Mouse (Mus musculus): ENCODE data around the gene Smyd3. TPM values are rescaled to one million over a fixed set of nuclear protein-coding genes. Genes with fewer than 3 reads are reported as not detected.

Gene Smyd3
- polyA plus RNA-seq, 1 experiment from 2014 or later: 5.8 TPM

DNA sequence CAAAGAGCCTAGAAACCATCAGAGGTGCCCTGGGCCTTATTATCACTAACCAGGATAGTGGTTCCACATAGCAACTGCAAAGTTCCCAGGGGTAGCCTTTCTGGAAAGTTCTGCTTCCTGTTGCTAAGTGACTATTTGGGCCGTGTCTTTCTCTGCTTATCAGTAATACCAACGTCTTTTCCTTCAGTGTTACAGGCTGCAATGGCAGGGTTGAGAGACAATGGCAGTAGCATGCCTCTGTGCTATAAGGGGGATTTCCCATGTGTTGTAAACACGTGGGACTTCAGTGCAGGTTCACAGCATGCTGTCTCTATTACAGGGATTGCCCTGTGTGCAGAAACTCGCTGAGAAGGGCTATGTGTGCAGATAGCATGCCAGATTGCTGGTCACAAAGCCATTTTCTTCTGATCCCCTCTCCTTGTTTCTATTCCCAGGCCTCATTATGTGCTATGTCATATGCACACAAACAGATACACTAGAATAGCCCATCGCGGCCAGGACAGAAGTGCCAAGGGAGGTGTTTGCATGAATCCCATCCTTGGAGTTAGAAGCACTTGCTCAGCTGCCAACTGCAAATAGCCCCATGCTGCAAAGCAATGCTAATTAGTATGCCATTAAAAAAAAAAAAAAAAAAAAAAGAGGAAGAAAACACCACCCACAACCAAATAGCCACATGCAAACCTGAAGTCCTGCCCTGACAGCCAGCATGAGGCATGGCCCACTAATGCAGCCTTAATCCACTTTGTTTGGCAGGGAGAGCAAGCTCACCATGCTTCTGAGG, 604.7 kb downstream of the Smyd3 start:
- H3K4me2 ChIP-seq (replicated peaks; ENCODE audit: low read depth, low read length): no peak overlapping the region
- H3K27ac ChIP-seq (ENCODE audit: low read length): no peak overlapping the region
- 49% methylated on average over 6 of the region's 6 CpGs for WGBS
- no peaks in the 10 kb centered on the region for H3K9me3 ChIP-seq (ENCODE audit: low read length)
- no peaks in the 10 kb centered on the region for H3K36me3 ChIP-seq (ENCODE audit: insufficient read depth, low read length)
- no peak overlapping the region for H3K9ac ChIP-seq (replicated peaks; ENCODE audit: low read depth)
- H3K4me1 ChIP-seq (ENCODE audit: insufficient read depth, low read depth, low read length): no peaks in the 10 kb centered on the region
- DNase-seq (ENCODE audit: low spot score): no peak
- TF ChIP-seq CTCF (IDR thresholded peaks at IDR 0.05) (no peak), EP300 (IDR thresholded peaks at IDR 0.05) (no peak)
- H3K27me3 ChIP-seq (replicated peaks; ENCODE audit: insufficient read depth, low read length): 0 out of 2 replicates have a peak, but pooled peaks cover 7% of the 10 kb centered on the region
- H3K4me3 ChIP-seq (ENCODE audit: low read depth, low read length): no peak overlapping the region
- no peak for ATAC-seq

- H3K4me2 ChIP-seq (replicated peaks; ENCODE audit: low read depth, low read length): no peak overlapping the region
- no peak for ATAC-seq
- 58% methylated on average over 14 of the region's 14 CpGs for WGBS
Measured at GRCm38 (mm10) chr1:178910951-178911350, 606.9 kb downstream of the Smyd3 start.

More at GRCm38 (mm10) chr1:178910951-178911350, 606.9 kb downstream of the Smyd3 start:
- H3K36me3 ChIP-seq (ENCODE audit: insufficient read depth, low read length): no peaks in the 10 kb centered on the region
- no peak overlapping the region for H3K9ac ChIP-seq (replicated peaks; ENCODE audit: low read depth)
- no peak for DNase-seq (ENCODE audit: low spot score)
- H3K4me1 ChIP-seq (ENCODE audit: insufficient read depth, low read depth, low read length): no peaks in the 10 kb centered on the region
- H3K27ac ChIP-seq (ENCODE audit: low read length): no peak overlapping the region
- H3K9me3 ChIP-seq (ENCODE audit: low read length): no peaks in the 10 kb centered on the region
- 0 out of 2 replicates have a peak, but pooled peaks cover 1% of the 10 kb centered on the region for H3K27me3 ChIP-seq (replicated peaks; ENCODE audit: insufficient read depth, low read length)
- no peak overlapping the region for H3K4me3 ChIP-seq (ENCODE audit: low read depth, low read length)
- no peak for TF ChIP-seq EP300 (IDR thresholded peaks at IDR 0.05)
- TF ChIP-seq CTCF (IDR thresholded peaks at IDR 0.05): no peak

Other genes starting within 250 kb of the Smyd3 start
- gene Tfb2m, start 28.2 kb upstream of the Smyd3 start, polyA plus RNA-seq (2015; fragmentation: Nextera tagmentation; extraction: Ambion mirVana): 22.3 and 26.1 TPM in 2 replicates
- gene Cnst, start 28.3 kb upstream of the Smyd3 start, polyA plus RNA-seq (2015; fragmentation: Nextera tagmentation; extraction: Ambion mirVana): 13.8 and 16.8 TPM in 2 replicates
- 52.8 and 54.1 TPM in 2 replicates for gene Sccpdh, start 150.2 kb upstream of the Smyd3 start, polyA plus RNA-seq (2015; fragmentation: Nextera tagmentation; extraction: Ambion mirVana)
- not detected in 2 replicates for gene Kif28, start 227.2 kb upstream of the Smyd3 start, polyA plus RNA-seq (2015; fragmentation: Nextera tagmentation; extraction: Ambion mirVana)